Comparison of ENCODE assay signal across 8 mouse cellular contexts in the genomic region with DNA sequence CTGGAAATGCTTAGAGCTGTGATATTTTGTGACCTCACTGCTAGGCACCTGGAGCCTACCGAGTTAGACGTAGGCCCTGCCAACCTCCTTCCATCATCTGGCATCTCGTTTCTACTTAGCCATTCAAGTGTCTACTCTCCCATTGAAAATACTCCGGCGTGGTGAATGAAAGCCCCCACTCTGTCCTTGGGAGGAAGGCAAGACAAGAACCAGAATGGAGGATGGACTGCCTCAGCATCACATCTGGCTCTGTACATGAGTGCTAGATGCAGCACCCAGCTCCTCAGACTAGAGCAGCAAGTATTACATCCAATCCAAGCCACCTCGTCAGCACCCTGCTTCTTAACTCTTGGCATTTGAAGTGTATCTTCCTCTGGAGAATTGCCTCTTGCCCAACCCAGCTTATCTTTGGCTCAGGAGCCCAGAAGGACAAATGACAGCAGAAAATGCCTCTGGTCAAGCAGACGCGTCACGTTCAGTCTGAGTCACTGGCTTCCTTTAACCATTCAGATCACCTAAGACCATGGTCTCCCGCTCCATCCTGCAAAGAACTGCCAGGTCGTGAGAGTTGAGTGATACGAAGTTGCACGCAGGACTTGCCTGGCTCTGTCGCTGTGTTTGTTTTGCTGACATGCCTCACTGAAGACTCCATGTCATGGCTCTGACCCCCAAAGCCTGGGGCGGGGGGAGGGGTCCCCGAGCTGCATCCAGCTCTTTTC.
DNase-seq lines count a peak whose midpoint lies in the region; ATAC-seq lines count a peak whose summit lies in the region.

No protein-coding gene starts in this region.

- no peak overlapping the region for H3K9ac ChIP-seq in liver, embryonic 12.5 days
- H3K9ac ChIP-seq in liver, embryonic 11.5 days (ENCODE audit: low read depth, low read length) = no peak overlapping the region
- H3K9ac ChIP-seq in embryonic facial prominence, embryonic 11.5 days (replicated peaks; ENCODE audit: low read length) = no peak overlapping the region
- H3K9ac ChIP-seq in hindbrain, embryonic 14.5 days = peak overlapping the region; percentile 37; the same call in 1 of the 2 replicates
- H3K9ac ChIP-seq in neural tube, embryonic 13.5 days = peak overlapping the region; percentile 56

- H3K36me3 ChIP-seq in liver, embryonic 12.5 days = no peaks in the 10 kb centered on the region
- no peaks in the 10 kb centered on the region for H3K36me3 ChIP-seq in liver, embryonic 11.5 days (ENCODE audit: control insufficient read depth, insufficient read depth, low read length)
- no peaks in the 10 kb centered on the region for H3K36me3 ChIP-seq in embryonic facial prominence, embryonic 11.5 days (replicated peaks; ENCODE audit: control insufficient read depth, insufficient read depth, low read depth, low read length)
- H3K36me3 ChIP-seq in hindbrain, embryonic 14.5 days (replicated peaks; ENCODE audit: control insufficient read depth, insufficient read depth) = no peaks in the 10 kb centered on the region
- no peaks in the 10 kb centered on the region for H3K36me3 ChIP-seq in neural tube, embryonic 13.5 days

- WGBS in liver, embryonic 12.5 days (ENCODE audit: insufficient replicate concordance) = 55% methylated on average over 16 of the region's 16 CpGs
- WGBS in liver, embryonic 11.5 days = 65% methylated on average over 16 of the region's 16 CpGs
- 60% methylated on average over 16 of the region's 16 CpGs for WGBS in embryonic facial prominence, embryonic 11.5 days
- WGBS in hindbrain, embryonic 14.5 days = 48% methylated on average over 16 of the region's 16 CpGs
- 70% methylated on average over 16 of the region's 16 CpGs for WGBS in neural tube, embryonic 13.5 days

- no peaks in the 10 kb centered on the region for H3K9me3 ChIP-seq in liver, embryonic 12.5 days (replicated peaks)
- no peaks in the 10 kb centered on the region for H3K9me3 ChIP-seq in liver, embryonic 11.5 days (ENCODE audit: control insufficient read depth, low read length)
- H3K9me3 ChIP-seq in embryonic facial prominence, embryonic 11.5 days (replicated peaks; ENCODE audit: control insufficient read depth, low read length) = no peaks in the 10 kb centered on the region
- H3K9me3 ChIP-seq in hindbrain, embryonic 14.5 days (ENCODE audit: control insufficient read depth, low read length) = no peaks in the 10 kb centered on the region
- no peaks in the 10 kb centered on the region for H3K9me3 ChIP-seq in neural tube, embryonic 13.5 days

- DNase-seq in liver, embryonic 11.5 days (ENCODE audit: low spot score) = no peak
- DNase-seq in embryonic facial prominence, embryonic 11.5 days (ENCODE audit: low spot score) = no peak
- DNase-seq in hindbrain, embryonic 14.5 days (ENCODE audit: low spot score) = no peak
- DNase-seq in urinary bladder, postnatal 4 days (ENCODE audit: low spot score in 2 of 2) = no peak
- DNase-seq in embryo, embryonic 11 days = no peak
- no peak for DNase-seq in kidney, adult 11 months

- no peak for ATAC-seq in liver, embryonic 12.5 days
- no peak for ATAC-seq in liver, embryonic 11.5 days (replicated peaks; ENCODE audit: low FRiP score)
- ATAC-seq in embryonic facial prominence, embryonic 11.5 days (replicated peaks; ENCODE audit: insufficient number of reproducible peaks, low FRiP score, low TSS enrichment, low read depth) = peak; percentile 44; the same call in 1 of the 2 replicates
- ATAC-seq in hindbrain, embryonic 14.5 days (ENCODE audit: low FRiP score) = peak; percentile 15; the same call in 1 of the 2 replicates
- peak; percentile 37 for ATAC-seq in neural tube, embryonic 13.5 days (ENCODE audit: low read depth)

- no peak overlapping the region for H3K4me3 ChIP-seq in liver, embryonic 12.5 days
- no peak overlapping the region for H3K4me3 ChIP-seq in liver, embryonic 11.5 days (ENCODE audit: low read depth, low read length)
- H3K4me3 ChIP-seq in embryonic facial prominence, embryonic 11.5 days (ENCODE audit: low read depth, low read length) = no peak overlapping the region
- H3K4me3 ChIP-seq in hindbrain, embryonic 14.5 days (replicated peaks; ENCODE audit: low read length) = peak overlapping the region; percentile 32
- H3K4me3 ChIP-seq in neural tube, embryonic 13.5 days = peak overlapping the region; percentile 32

- H3K4me2 ChIP-seq in liver, embryonic 12.5 days = peak overlapping the region; percentile 7; the same call in 1 of the 2 replicates
- H3K4me2 ChIP-seq in liver, embryonic 11.5 days = no peak overlapping the region
- peak overlapping the region; percentile 47 for H3K4me2 ChIP-seq in embryonic facial prominence, embryonic 11.5 days (ENCODE audit: low read depth, low read length)
- peak overlapping the region; percentile 48 for H3K4me2 ChIP-seq in hindbrain, embryonic 14.5 days (replicated peaks)
- H3K4me2 ChIP-seq in neural tube, embryonic 13.5 days = peak overlapping the region; percentile 58

- H3K27ac ChIP-seq in liver, embryonic 12.5 days = no peak overlapping the region
- no peak overlapping the region for H3K27ac ChIP-seq in liver, embryonic 11.5 days (ENCODE audit: low read depth, low read length)
- no peak overlapping the region for H3K27ac ChIP-seq in embryonic facial prominence, embryonic 11.5 days (replicated peaks; ENCODE audit: low read depth, low read length)
- peak overlapping the region; percentile 55 for H3K27ac ChIP-seq in hindbrain, embryonic 14.5 days
- H3K27ac ChIP-seq in neural tube, embryonic 13.5 days (replicated peaks) = peak overlapping the region; percentile 83

- no peaks in the 10 kb centered on the region; the same call in 1 of the 2 replicates for H3K27me3 ChIP-seq in liver, embryonic 12.5 days (replicated peaks)
- no peaks in the 10 kb centered on the region for H3K27me3 ChIP-seq in liver, embryonic 11.5 days (replicated peaks; ENCODE audit: control insufficient read depth, insufficient read depth, low read length)
- no peaks in the 10 kb centered on the region for H3K27me3 ChIP-seq in embryonic facial prominence, embryonic 11.5 days (ENCODE audit: control insufficient read depth, insufficient read depth, low read length)
- no peaks in the 10 kb centered on the region for H3K27me3 ChIP-seq in hindbrain, embryonic 14.5 days (ENCODE audit: control insufficient read depth, insufficient read depth, low read length)
- no peaks in the 10 kb centered on the region for H3K27me3 ChIP-seq in neural tube, embryonic 13.5 days

- no peaks in the 10 kb centered on the region for H3K4me1 ChIP-seq in liver, embryonic 12.5 days
- H3K4me1 ChIP-seq in liver, embryonic 11.5 days (replicated peaks; ENCODE audit: control insufficient read depth, insufficient read depth, low read length) = no peaks in the 10 kb centered on the region
- H3K4me1 ChIP-seq in embryonic facial prominence, embryonic 11.5 days (ENCODE audit: control insufficient read depth, insufficient read depth, low read length) = no peaks in the 10 kb centered on the region
- H3K4me1 ChIP-seq in hindbrain, embryonic 14.5 days (replicated peaks; ENCODE audit: control insufficient read depth, insufficient read depth, low read length) = 0 out of 2 replicates have a peak, but pooled peaks cover 7% of the 10 kb centered on the region
- H3K4me1 ChIP-seq in neural tube, embryonic 13.5 days (replicated peaks) = peaks cover 27% of the 10 kb centered on the region

Comparison
In these comparisons a context has a peak if more than half of its experiments do, and no peak if none do; other contexts are left out.
1. ATAC-seq: peak in embryonic facial prominence, embryonic 11.5 days (single experiment), hindbrain, embryonic 14.5 days (single experiment) and neural tube, embryonic 13.5 days (single experiment); none in liver, embryonic 12.5 days (single experiment) and liver, embryonic 11.5 days (single experiment).
2. H3K27ac ChIP-seq: peak in hindbrain, embryonic 14.5 days (single experiment) and neural tube, embryonic 13.5 days (single experiment); none in liver, embryonic 12.5 days (single experiment), liver, embryonic 11.5 days (single experiment) and embryonic facial prominence, embryonic 11.5 days (single experiment).
3. H3K4me3 ChIP-seq: peak in hindbrain, embryonic 14.5 days (single experiment) and neural tube, embryonic 13.5 days (single experiment); none in liver, embryonic 12.5 days (single experiment), liver, embryonic 11.5 days (single experiment) and embryonic facial prominence, embryonic 11.5 days (single experiment).
4. H3K9ac ChIP-seq: peak in hindbrain, embryonic 14.5 days (single experiment) and neural tube, embryonic 13.5 days (single experiment); none in liver, embryonic 12.5 days (single experiment), liver, embryonic 11.5 days (single experiment) and embryonic facial prominence, embryonic 11.5 days (single experiment).